Mouse (Mus musculus): ENCODE measurements around the gene Eras. TPM values are rescaled to one million over a fixed set of nuclear protein-coding genes. Genes with fewer than 3 reads are reported as not detected.
"Not testable (repeated sequence)": the region's sequence is repeated elsewhere in the genome, so short reads cannot be mapped to it uniquely, and the experiment has no call there.

Eras gene
- total RNA-seq, 2 experiments from 2014 or later: not detected

DNA sequence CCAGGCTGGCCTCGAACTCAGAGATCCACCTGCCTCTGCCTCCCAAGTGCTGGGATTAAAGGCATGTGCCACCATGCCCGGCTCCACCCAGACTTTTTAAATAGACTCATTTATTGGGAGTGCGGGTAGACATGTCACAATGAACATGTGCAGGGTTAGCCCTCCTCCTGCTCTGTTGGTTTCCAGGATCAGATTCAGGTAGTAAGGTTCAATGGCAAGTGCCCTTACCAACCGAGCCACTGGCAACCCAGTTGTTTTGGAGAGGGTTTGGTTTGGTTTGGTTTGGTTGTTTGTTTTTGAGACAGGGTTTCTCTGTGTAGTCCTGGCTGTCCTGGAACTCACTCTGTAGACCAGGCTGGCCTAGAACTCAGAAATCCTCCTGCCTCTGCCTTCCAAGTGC, 19.2 kb downstream of the Eras start, which contains the start of gene Gm10490:
Gene Gm10490, plus strand, starts transcription at position 301 of the 400 bp plus-strand sequence.
- DNase-seq: not testable (repeated sequence)

DNA sequence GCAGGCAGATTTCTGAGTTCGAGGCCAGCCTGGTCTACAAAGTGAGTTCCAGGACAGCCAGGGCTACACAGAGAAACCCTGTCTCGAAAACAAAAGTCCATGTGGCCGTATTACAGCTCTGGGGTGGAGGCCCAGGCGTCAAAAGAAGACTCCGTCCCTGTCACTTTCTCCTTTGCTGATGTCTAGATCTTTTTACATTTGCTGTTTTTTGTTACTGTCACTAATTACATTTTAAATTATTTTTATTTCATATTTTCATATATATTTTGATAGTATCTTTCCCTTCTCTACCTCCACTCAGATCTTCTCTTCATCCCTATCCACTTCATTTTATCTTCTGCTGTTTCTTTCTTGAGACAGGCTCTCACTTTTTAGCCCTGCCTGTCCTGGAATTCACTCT, 20.7 kb downstream of the Eras start, which contains the start of gene Gm10491:
Gene Gm10491, minus strand, starts transcription at position 101 of the 400 bp plus-strand sequence.
- DNase-seq: no peak

DNA sequence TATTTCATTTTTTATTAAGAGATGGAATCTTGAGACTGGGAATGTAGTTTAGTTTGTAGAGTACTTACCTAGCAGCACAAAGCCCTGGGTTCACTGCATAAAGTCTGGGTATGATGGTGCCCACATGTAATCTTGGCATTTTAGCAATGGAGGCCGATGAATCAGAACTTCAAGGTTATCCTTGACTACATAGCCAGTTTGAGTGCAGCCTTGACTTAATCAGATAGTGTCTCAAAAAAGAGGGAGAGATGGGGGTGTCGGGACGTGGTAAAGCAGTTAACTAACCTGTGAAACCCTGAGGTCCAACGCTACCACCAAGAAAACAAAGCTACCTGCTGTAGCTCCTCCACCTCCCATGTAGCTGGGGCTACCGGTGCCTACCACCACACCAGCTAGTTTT, 24.0 kb downstream of the Eras start:
- no peak for DNase-seq

DNA sequence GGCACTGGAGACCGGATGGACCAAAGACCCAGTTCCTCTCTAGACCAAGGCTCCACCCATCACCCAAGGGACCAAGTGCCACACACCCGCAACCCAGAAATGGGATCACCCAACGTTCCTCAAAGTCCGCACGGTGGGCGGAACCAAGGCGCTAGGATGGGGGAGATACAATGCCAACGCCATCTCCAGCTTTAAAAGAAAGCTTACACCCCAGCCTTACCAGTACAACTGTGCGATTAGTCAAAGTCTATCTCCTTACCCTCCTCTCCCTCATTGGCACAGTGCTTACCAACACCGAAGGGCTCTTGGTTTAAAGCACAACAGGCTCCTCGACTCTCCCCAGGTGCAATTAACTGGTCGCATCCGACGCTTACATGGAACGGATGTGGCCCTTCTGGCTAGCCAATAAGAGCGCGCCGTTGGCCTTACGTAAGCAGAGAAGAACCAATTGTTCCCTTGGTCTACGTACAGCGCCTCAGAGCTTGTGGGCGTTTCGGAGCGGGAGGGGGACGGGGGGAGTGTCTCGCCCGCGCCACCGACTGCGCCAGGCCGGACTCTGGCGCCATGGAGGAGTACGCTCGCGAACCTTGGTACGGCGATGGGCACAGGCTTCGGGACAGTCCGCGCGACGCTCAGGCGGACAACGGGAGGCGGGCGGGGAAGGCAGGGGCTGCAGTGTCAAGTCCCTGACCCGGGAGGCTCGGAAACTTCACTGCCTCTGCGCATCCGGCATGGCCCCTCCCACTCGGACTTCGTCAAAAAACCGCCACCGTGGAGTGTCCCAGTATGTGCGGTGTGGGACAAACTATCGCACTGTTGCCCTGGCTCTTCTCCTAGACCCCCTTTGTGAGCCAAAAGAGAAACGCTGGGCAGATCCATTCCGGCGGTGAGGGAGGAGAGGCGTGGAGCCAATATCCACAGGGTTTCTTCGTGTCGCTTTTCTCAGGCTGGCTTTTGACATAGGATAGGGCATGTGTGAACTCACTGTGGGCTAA, 29.2 kb downstream of the Eras start, which contains the start of the genes Pqbp1 and Timm17b:
Gene Pqbp1, minus strand, starts transcription at position 390 of the 995 bp plus-strand sequence.
Gene Timm17b, plus strand, starts transcription at position 478 of the 995 bp plus-strand sequence.
- peak; percentile 83 to 86 for DNase-seq

DNA sequence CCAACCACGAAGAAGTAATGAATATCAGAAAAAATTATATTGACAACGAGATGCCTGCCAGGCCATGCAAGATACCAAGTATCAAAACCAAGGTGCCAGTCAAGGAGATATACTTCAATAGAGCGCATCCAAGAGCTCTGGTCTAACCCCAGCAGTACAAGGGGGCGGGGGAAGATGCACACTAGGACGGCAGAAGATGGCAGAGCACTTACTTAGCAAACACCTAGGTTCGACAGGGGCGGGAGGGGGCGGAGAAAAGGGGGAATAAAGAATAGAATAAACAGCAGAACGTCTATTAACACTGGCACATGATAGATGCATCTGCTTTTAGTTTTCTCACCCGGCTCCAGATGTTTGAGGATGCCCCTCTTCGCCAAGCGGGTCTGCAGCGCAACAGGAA, 30.2 kb downstream of the Eras start:
- no peak for DNase-seq

DNA sequence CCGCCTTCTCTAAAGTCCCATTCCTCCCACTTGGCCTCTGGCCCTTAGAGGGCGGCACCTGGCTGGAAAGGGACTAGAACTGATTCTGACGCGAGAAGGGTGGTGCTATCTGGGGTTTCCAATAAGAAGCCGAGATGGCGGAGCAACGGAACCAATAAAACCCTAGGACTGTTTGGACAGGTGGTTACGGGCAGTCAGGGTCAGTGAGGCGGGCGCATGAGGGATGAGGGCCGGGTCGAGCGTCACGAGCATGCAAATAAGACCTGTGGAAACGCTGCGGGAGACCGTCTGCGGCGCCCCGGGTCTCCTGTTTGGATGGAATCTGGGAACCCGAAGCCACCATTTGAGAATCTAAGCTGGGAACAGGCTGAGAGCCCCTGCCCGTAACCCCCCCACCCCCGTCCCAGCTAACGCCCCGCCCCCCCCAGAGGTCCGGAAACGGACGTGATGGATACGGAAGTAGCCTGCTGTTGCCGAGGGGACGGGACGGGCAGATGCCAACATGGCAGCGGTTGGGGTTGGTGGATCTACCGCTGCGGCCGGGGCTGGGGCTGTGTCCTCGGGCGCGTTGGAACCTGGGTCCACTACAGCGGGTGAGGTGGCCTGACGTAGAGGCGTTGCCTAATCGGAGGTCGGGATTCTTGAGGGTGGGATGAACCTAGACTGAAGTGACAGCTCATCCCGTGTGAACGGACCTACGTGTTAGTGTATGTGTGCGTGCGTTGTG, 44.4 kb downstream of the Eras start, which contains the start of gene Slc35a2:
Gene Slc35a2, plus strand, starts transcription at position 188 of the 727 bp plus-strand sequence.
- DNase-seq: peak; percentile 68 to 72

DNA sequence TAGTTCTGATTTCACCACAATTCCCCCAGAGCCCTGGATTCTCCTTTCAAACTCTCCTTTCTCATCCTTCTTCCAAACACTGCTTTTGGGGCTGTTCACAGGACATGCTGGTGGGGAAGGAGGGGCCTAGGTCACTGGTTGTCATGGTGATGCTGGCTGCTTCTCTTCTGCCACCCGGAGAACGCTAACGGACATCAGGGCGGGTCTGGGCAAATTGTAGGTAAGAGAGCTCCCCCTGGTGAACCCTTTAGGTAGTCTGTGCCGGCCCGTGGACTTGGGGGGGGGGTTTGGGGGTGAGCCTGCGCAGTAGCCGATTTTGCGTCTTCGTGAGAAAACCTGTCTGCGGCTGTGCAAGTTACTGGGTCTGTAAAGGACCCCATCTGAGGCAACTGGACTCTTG, 48.6 kb downstream of the Eras start:
- peak; percentile 49 to 50 for DNase-seq

DNA sequence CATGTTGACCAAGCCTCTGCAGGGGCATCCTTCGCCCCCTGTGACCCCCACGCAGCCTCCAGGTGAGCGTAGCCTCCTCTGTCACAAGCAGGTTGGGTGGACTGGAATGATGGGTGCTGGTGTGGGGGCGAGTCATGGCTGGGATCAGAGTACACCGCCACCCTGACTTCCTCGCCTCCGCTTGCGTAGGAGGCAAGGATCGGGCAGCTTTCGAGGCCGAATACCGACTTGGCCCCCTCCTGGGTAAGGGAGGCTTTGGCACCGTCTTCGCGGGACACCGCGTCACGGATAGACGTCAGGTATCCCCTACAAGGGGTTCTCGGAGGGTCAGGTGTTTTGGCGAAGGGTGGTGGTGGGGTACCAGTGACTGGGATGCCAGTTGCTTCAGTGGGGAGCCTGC, 49.9 kb downstream of the Eras start:
- peak; percentile 25 to 32 for DNase-seq

DNA sequence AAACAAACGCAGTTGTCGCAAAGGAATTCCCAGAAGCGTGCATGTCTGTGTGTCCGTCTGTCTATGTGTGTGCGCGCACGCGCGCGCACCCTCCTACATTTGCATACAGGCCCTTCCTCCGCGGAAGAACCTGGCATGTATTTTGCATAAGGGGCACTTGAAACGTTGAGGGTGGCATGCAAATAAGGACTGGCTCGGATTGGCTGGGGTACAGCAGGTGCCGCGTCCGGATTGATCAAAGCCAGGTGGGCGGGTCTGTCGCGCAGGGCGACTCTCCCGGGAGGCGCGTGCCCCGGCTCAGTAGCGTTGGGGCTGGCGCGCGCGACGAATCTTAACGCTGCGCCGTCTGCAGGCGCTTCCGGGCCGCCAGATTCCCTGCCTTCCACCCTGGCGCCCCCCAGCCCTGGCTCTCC, 50.4 kb downstream of the Eras start, which contains the start of gene Pim2:
Gene Pim2, plus strand, starts transcription at position 256 of the 413 bp plus-strand sequence.
- DNase-seq: peak; percentile 73 to 76

Other genes with a start within 250 kb of the Eras start
- under 1 TPM; 0.15 to 0.30 TPM for gene Magix, start 247.4 kb downstream of the Eras start, total RNA-seq (2021)
- 10 to 100 TPM; 35.0 to 36.2 TPM for gene Gpkow, start 231.5 kb downstream of the Eras start, total RNA-seq (2021)
- gene Wdr45, start 214.3 kb downstream of the Eras start, total RNA-seq (2021): 10 to 100 TPM; 56.6 to 65.1 TPM
- under 1 TPM in 1 of 2 experiments, not detected in 1; 0.61 TPM for gene Gm45208, start 206.4 kb downstream of the Eras start, total RNA-seq (2021)
- gene Praf2, start 200.2 kb downstream of the Eras start, total RNA-seq (2021): 100 to 1,000 TPM; 101 to 104 TPM
- gene Ccdc120, start 177.7 kb downstream of the Eras start, total RNA-seq (2021): 10 to 100 TPM; 14.3 to 16.0 TPM
- gene Tfe3, start 166.0 kb downstream of the Eras start, total RNA-seq (2021): 10 to 100 TPM; 26.7 to 27.4 TPM
- gene Gripap1, start 138.8 kb downstream of the Eras start, total RNA-seq (2021): 100 to 1,000 TPM in 1 of 2 experiments, 10 to 100 TPM in 1; 92.2 to 106 TPM
- gene Kcnd1, start 106.3 kb downstream of the Eras start, total RNA-seq (2021): 10 to 100 TPM in 1 of 2 experiments, 1 to 10 TPM in 1; 7.3 to 10.3 TPM
- 10 to 100 TPM; 79.8 to 82.6 TPM for gene Otud5, start 87.2 kb downstream of the Eras start, total RNA-seq (2021)
- 10 to 100 TPM; 57.8 to 58.6 TPM for gene Pim2, start 50.3 kb downstream of the Eras start, total RNA-seq (2021)
- gene Slc35a2, start 44.6 kb downstream of the Eras start, total RNA-seq (2021): 10 to 100 TPM; 39.9 to 40.9 TPM
- 10 to 100 TPM; 82.7 to 83.6 TPM for gene Pqbp1, start 29.3 kb downstream of the Eras start, total RNA-seq (2021)
- 10 to 100 TPM; 22.2 to 24.0 TPM for gene Timm17b, start 29.2 kb downstream of the Eras start, total RNA-seq (2021)
- gene Gm10491, start 20.8 kb downstream of the Eras start, total RNA-seq (2021): not detected
- 1 to 10 TPM in 1 of 2 experiments, not detected in 1; 1.2 TPM for gene Gm10490, start 19.1 kb downstream of the Eras start, total RNA-seq (2021)
- 100 to 1,000 TPM; 365 to 412 TPM for gene Pcsk1n, start 8.8 kb downstream of the Eras start, total RNA-seq (2021)
- 10 to 100 TPM; 50.6 to 50.8 TPM for gene Hdac6, start 19.3 kb upstream of the Eras start, total RNA-seq (2021)
- not detected for gene Gata1, start 49.5 kb upstream of the Eras start, total RNA-seq (2021)
- under 1 TPM in 1 of 2 experiments, not detected in 1; 0.81 TPM for gene Glod5, start 89.9 kb upstream of the Eras start, total RNA-seq (2021)
- 10 to 100 TPM; 19.1 to 19.8 TPM for gene Suv39h1, start 146.2 kb upstream of the Eras start, total RNA-seq (2021)
- 1 to 10 TPM in 1 of 2 experiments, under 1 TPM in 1; 0.81 to 1.2 TPM for gene Was, start 161.9 kb upstream of the Eras start, total RNA-seq (2021)
- gene Wdr13, start 204.3 kb upstream of the Eras start, total RNA-seq (2021): 100 to 1,000 TPM; 215 to 227 TPM
- gene Rbm3, start 217.3 kb upstream of the Eras start, total RNA-seq (2021): 100 to 1,000 TPM in 1 of 2 experiments, 10 to 100 TPM in 1; 83.4 to 113 TPM
- 10 to 100 TPM; 13.3 to 14.9 TPM for gene Tbc1d25, start 247.6 kb upstream of the Eras start, total RNA-seq (2021)